Mouse (Mus musculus) T-helper 17 cell (primary cell): ENCODE data around the gene Cdc14a.

Experiments
- in situ Hi-C, 2 experiments: fragments of 300-600 bp; cut with MboI, MseI; formaldehyde crosslinking; loops; 1 replicate in 1 of 2; 2 replicates in 1 of 2; pipeline ENCODE4 v1.15.1; 2025; ENCODE audit warnings: high pct_unique_total_duplicates in 2 of 2

Cdc14a gene

GRCm38 (mm10) chr3:116419791-116420190, 4.0 kb downstream of the Cdc14a start:
- in situ Hi-C loops: loop anchor here in 1 of 2 experiments (5.0 kb wide), 2 partner anchors 73 to 178 kb away; no protein-coding TSS in a partner anchor

- in situ Hi-C loops: no loop called here
Observed at GRCm38 (mm10) chr3:116414451-116414860, 9.4 kb downstream of the Cdc14a start.

DNA sequence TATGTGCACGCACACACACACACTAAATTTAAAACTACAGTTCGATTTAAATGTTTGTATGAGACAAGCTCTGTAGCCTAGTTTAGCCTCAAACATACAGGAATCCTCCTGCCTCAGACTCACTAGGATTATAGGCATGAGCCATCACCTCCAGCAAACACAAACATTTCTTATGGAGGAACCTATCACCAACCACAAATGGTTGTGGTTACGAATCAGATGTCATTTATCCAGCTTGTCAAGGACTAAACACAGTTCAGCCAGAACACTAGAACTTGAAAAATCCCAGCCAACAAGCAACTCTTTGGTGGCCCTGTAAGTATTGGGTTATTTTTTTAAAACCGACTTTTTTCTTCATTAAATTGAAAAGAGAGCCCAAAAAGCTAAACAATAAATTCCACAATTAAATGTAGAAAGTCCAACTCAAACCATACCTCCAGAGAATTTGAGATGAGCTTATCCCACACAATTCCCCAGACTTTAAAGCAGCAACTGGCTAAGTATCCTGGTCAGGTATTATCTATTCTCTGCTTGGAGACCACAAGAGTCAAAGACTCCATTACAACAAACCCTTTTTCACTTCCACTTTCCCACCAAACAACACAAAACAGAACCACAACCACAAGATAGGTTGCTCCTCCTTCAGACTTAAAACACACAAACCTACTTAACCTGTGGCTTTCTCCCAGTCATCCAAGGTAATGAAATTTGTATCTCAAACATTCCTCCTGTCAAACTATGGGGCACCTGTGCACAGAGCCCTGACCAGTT, 10.7 kb downstream of the Cdc14a start:
- in situ Hi-C loops: no loop called here

- in situ Hi-C loops: no loop called here
Observed at GRCm38 (mm10) chr3:116410051-116410450, 13.8 kb downstream of the Cdc14a start.

DNA sequence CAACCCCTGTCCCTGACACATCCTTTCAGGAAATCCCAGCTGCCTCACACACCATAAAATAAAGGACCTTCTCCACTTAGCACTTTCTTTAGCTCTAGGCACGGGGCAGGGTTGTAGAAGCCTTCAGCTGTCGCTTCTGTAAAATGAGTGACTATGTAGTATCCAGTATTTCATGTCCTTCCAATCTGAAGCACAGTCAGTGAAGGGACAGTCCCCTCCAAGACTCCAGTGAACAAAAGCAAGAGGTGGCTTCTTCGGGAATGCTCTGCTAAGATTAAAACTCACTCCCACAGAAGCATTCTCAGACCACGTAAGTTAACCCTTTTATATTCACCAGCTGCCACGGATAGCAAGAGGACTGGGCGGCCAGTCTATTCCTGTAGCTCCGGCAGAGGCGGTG, 14.3 kb downstream of the Cdc14a start:
- in situ Hi-C loops: no loop called here

- in situ Hi-C loops: no loop called here
Observed at GRCm38 (mm10) chr3:116408856-116409255, 15.0 kb downstream of the Cdc14a start.

DNA sequence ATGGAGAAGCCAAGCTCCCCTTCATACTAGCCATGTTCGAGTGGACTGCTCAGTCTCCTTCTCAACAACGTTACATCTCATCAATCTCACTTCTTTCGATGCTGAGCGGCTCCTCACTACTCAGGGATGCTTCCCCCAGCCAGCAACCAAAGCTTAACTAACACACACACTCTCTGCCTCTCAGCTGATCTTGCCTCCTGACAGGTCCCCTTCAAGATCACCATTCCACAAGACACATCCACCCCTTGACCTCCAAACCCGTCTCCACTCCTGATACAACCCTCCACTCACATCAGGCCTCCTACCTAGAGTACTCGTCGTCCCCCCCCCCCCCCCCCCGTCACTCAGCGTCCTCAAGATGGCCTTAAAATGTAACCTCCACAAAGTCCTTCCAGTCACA, 18.3 kb downstream of the Cdc14a start:
- in situ Hi-C loops: no loop called here

GRCm38 (mm10) chr3:116401436-116401835, 22.4 kb downstream of the Cdc14a start:
- in situ Hi-C loops: no loop called here

- in situ Hi-C loops: loop anchor here in 1 of 2 experiments (5.0 kb wide), 1 partner anchor 52 kb away; no protein-coding TSS in a partner anchor
Observed at GRCm38 (mm10) chr3:116399349-116400090, 24.3 kb downstream of the Cdc14a start.

DNA sequence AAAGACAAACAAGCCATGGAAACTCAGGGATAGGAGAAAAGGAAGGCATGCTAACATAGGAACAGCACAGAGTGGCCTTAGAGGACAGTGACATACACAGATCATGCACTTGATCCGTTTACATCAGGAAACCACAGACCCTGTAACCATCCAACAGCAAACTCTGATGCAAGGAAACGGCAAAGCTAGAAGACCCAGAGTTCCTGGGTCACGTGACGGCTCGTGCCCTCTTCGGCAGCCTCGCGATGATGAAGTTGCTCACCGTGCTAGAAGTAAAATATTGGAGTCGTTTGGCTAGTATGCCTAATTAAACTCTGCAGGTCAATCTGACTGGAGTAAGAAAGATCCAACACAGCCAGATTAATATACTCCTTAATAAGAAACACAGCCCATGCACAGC, 25.3 kb downstream of the Cdc14a start:
- in situ Hi-C loops: loop anchor here in 1 of 2 experiments (5.0 kb wide), 1 partner anchor 51 kb away; no protein-coding TSS in a partner anchor

DNA sequence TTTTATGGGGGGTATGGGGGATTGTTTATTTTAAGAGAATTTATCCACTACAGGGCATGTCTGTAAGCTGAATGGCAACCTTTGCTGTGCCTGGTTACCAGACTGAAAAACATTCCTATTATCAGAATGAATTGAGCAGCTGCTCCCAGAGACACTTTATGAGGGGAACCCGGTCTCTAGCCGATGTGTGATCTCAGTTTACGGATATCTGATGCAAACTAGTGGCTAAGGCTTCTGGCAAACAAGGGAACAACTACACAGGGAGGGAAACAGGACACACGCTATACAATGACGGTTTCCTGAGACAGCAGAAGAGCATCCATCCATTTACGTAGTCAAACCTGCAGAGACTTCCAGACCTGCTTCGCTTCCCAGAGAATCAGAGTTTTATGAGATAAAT, 25.9 kb downstream of the Cdc14a start:
- in situ Hi-C loops: loop anchor here in 1 of 2 experiments (5.0 kb wide), 1 partner anchor 51 kb away; no protein-coding TSS in a partner anchor

GRCm38 (mm10) chr3:116397341-116397740, 26.5 kb downstream of the Cdc14a start:
- in situ Hi-C loops: loop anchor here in 1 of 2 experiments (5.0 kb wide), 1 partner anchor 50 kb away; no protein-coding TSS in a partner anchor

DNA sequence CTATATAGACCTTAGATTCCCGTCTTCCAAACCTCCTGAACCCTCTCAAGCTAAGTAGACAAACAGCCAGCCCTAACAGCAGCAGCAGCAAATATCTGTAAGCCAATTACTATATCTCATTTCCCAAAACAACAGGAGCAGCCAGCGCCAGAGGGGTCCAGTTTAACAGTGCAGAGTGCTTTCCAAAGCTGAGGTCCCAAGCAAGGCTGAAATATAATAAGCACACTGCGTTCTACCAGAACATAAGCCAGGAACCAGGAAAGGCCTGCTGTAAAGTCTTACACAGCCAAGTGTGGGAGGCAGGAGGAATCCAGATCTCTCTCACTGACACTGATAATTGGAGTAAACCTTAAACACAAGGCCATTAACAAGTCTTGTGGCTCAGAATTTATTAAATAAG, 27.3 kb downstream of the Cdc14a start:
- in situ Hi-C loops: loop anchor here in 1 of 2 experiments (5.0 kb wide), 1 partner anchor 49 kb away; no protein-coding TSS in a partner anchor

DNA sequence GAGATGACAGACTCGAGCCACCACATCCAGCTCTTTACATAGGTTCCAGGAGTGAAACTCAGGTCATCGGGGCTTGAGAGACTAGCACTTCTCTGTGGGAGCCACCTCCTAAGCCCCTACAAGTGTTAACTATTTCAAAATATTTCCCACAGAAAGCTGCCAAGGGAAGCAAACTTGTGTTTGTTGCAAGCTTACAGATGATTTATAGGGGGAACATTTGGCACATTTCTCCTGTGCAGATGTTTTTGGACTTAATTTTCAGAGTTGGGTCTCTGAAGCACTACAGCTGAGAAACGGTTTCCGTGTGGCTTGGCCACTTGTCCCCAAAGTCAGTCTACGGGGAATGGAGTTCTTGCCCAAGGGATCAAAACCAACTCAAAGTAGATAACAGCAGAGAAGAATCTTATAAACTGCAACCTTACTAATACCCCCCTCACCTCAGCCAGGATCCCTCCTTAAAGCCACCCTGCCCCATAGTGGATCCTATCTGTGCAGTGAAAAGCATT, 28.9 kb downstream of the Cdc14a start:
- in situ Hi-C loops: loop anchor here in 1 of 2 experiments (5.0 kb wide), 1 partner anchor 48 kb away; no protein-coding TSS in a partner anchor

DNA sequence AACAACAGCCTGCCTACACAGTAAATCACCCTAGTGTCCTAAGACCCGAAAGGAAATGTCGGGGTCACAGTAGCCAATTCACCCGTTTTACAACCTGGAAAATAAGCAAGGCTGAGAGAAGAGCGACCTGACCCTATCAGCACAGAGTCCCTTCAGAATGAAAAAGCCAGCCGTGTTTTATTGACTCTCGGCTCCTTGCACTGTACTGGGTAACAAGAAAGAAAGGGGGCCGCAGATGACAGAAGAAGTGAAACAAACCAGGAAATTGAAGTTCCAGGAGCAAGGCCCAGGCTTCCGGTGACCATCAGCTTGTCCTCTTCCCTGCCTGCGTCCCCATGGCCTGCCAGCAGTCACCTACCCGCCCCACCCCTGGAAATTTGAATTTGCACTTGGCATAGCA, 32.4 kb downstream of the Cdc14a start:
- in situ Hi-C loops: no loop called here

DNA sequence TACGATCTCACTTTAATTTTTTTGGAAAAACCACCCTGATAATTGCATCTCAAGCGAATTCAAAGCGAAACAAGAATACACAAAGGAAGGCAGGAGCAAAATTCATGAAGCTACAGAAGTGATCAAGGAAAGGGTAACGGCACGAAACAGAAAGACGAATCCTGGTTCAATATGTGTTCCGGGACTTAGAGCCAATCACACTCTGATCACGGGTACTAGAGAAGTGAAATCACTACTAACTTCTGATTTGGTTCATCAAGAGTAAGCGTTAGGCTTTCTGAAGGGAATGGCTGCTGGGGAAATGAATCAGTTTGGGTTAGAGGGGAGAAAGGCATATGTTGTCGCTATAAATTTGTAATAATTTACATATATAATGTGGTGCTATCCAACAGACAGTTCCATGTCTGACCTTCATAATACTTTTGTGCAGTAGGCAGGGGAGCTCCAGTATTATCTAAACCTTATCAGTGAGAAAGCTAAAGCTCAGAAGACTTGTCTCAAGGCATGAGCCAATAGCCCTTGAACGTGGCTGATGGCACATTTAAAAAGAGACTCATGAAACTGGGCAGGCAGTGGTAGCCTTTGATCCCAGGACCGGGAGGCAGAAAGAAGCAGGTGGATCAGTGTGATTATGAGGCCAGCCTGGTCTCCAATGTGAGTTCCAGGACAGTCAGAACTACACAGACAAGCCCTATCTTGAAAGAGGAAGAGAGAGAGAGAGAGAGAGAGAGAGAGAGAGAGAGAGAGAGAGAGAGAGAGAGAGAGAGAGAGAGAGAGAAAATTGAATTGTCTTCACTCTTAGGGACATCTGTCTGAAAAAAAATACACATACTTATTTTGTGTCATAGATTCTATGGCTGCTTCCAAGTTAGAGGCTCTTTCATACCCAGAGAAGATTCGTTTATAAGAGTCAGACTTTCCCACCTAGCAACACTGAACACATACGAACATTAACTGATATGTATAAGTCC, 34.0 kb downstream of the Cdc14a start:
- in situ Hi-C loops: no loop called here

DNA sequence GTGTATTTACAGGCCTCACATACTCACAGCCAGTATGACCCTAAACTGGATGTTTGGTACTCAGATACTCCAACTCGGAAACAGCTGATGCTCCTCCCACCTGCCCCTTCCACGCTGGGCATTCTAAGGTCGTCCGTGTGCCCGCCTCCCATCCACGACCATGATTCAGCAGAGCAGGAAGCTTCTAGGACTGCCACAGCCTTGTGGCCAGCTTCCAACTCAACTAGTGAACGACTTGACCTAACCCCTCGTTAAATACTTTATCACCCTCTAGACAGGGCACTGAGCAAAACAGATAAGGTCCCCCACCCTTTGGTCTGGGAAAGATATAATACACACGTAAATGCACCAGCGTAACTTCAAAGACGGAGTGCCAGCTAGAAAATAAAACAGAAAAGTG, 35.0 kb downstream of the Cdc14a start:
- in situ Hi-C loops: no loop called here

- in situ Hi-C loops: no loop called here
Observed at GRCm38 (mm10) chr3:116386886-116387285, 36.9 kb downstream of the Cdc14a start.

GRCm38 (mm10) chr3:116386342-116386741, 37.5 kb downstream of the Cdc14a start:
- in situ Hi-C loops: no loop called here

DNA sequence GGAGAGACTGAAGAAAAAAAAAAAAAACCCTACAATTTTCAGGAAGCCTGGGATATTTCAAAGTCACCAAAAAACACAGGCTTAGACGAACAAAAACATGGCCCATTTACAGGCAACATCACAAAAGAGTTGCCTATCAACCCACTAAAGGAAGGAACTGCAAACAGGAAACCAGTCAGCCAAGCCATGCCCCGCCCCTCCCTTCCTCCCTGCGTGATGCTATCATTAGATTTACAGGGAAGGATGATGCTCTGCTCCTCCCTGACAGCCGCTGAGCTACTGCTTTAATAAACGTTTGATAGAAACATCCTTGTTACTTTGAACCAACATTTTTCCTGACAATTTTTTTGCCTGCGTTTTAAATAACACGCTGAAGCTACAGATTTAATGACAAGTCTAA, 39.5 kb downstream of the Cdc14a start:
- in situ Hi-C loops: no loop called here

- in situ Hi-C loops: no loop called here
Observed at GRCm38 (mm10) chr3:116380319-116380718, 43.5 kb downstream of the Cdc14a start.
